Mouse (Mus musculus): ENCODE results near the gene Gsdme. TPM values are rescaled to one million over a fixed set of nuclear protein-coding genes. Genes with fewer than 3 reads are reported as not detected.

Gsdme gene
- polyA plus RNA-seq, 3 experiments from 2014 or later: 13.9 to 18.5 (median 15.4) TPM

- ATAC-seq: no peak
Observed at GRCm38 (mm10) chr6:50180189-50180588, 83.5 kb downstream of the Gsdme start.

- ATAC-seq: no peak
Observed at GRCm38 (mm10) chr6:50175736-50176135, 87.9 kb downstream of the Gsdme start.

- ATAC-seq: no peak
Observed at GRCm38 (mm10) chr6:50169771-50170170, 93.9 kb downstream of the Gsdme start.

GRCm38 (mm10) chr6:50168821-50169220 lies 94.8 kb downstream of the Gsdme start:
- ATAC-seq: no peak

GRCm38 (mm10) chr6:50163013-50163412 lies 100.6 kb downstream of the Gsdme start:
- no peak for ATAC-seq

- peak; percentile 25 for ATAC-seq
Observed at GRCm38 (mm10) chr6:50159842-50160241, 103.8 kb downstream of the Gsdme start.

- no peak for ATAC-seq
Observed at GRCm38 (mm10) chr6:50149378-50149777, 114.3 kb downstream of the Gsdme start.

- peak; percentile 91 for ATAC-seq
Observed at GRCm38 (mm10) chr6:50146158-50146557, 117.5 kb downstream of the Gsdme start.

- no peak for ATAC-seq
Observed at GRCm38 (mm10) chr6:50139526-50139925, 124.1 kb downstream of the Gsdme start.

Other genes starting within 250 kb of the Gsdme start
- 10 to 100 TPM in 2 of 3 experiments, 1 to 10 TPM in 1; 9.0 to 14.0 (median 10.3) TPM for gene Mpp6, start 153.6 kb downstream of the Gsdme start, polyA plus RNA-seq (2017; shearing (Covaris generic))
- 10 to 100 TPM; 29.3 to 61.8 (median 33.5) TPM for gene Osbpl3, start 192.3 kb upstream of the Gsdme start, polyA plus RNA-seq (2017; shearing (Covaris generic))

Data from inflammation-experienced regulatory T-cells, adult 6 months (primary cell).